10 mouse cellular contexts compared by ENCODE assay signal in the genomic region with DNA sequence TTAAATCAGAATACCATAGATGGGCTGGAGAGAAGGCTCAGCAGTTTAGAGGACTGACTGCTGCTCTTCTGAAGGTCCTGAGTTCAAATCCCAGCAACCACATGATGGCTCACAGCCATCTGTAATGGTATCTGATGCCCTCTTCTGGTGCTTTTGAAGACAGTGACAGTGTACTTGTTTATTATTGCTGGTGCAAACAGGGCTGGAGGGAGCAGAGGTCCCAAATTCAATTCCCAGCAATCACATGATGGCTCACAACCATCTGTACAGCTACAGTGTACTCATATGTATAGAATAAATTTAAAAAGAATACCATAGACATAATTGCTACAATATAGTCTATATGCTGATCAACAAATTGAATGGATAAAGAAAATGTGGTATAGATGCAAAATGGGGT. TPM values are rescaled to one million over a fixed set of nuclear protein-coding genes. Genes with fewer than 3 reads are reported as not detected.
DNase-seq lines count a peak whose midpoint lies in the region; ATAC-seq and TF ChIP-seq lines count a peak whose summit lies in the region.
"Had no signal": no experiment of that assay in that cellular context is flagged by ENCODE, and none has a peak within 500 bp of the region (broad histone marks: within the 10 kb centered on the region; RNA-seq: fewer than 3 reads in every experiment).

No protein-coding gene starts in this region.

- no peak for ATAC-seq in intestine, postnatal 0 days
- no peak for ATAC-seq in intestine, embryonic 16.5 days
- ATAC-seq in neural tube, embryonic 14.5 days (ENCODE audit: low read depth), result no peak
- no peak for ATAC-seq in neural tube, embryonic 15.5 days (ENCODE audit: low FRiP score)
- ATAC-seq in limb, embryonic 15.5 days (ENCODE audit: insufficient number of reproducible peaks, low FRiP score, low TSS enrichment, low read depth), result no peak

- no peaks in the 10 kb centered on the region for H3K36me3 ChIP-seq in intestine, postnatal 0 days (ENCODE audit: control insufficient read depth, insufficient read depth)
- H3K36me3 ChIP-seq in intestine, embryonic 16.5 days (ENCODE audit: control insufficient read depth, insufficient read depth, low read length), result no peaks in the 10 kb centered on the region
- no peaks in the 10 kb centered on the region for H3K36me3 ChIP-seq in neural tube, embryonic 14.5 days (ENCODE audit: control insufficient read depth, insufficient read depth, low read length)
- no peaks in the 10 kb centered on the region for H3K36me3 ChIP-seq in neural tube, embryonic 15.5 days
- no peaks in the 10 kb centered on the region for H3K36me3 ChIP-seq in limb, embryonic 15.5 days
- H3K36me3 ChIP-seq: midbrain, embryonic 12.5 days; neural tube, embryonic 12.5 days had no signal

- H3K9me3 ChIP-seq in intestine, postnatal 0 days (ENCODE audit: control insufficient read depth), result no peaks in the 10 kb centered on the region
- H3K9me3 ChIP-seq in intestine, embryonic 16.5 days (ENCODE audit: control insufficient read depth, low read length), result no peaks in the 10 kb centered on the region
- H3K9me3 ChIP-seq in neural tube, embryonic 14.5 days (ENCODE audit: control insufficient read depth, low read length), result no peaks in the 10 kb centered on the region
- H3K9me3 ChIP-seq in neural tube, embryonic 15.5 days (replicated peaks), result no peaks in the 10 kb centered on the region
- H3K9me3 ChIP-seq in limb, embryonic 15.5 days, result no peaks in the 10 kb centered on the region
- H3K9me3 ChIP-seq: midbrain, embryonic 12.5 days; neural tube, embryonic 12.5 days had no signal

- DNase-seq in retina, embryonic 14.5 days (ENCODE audit: low spot score), result no peak
- DNase-seq in kidney, postnatal 10 days, result no peak

- no peak overlapping the region; the same call in 1 of the 2 replicates for H3K4me2 ChIP-seq in intestine, postnatal 0 days (replicated peaks; ENCODE audit: low read depth)
- no peak overlapping the region for H3K4me2 ChIP-seq in intestine, embryonic 16.5 days (ENCODE audit: low read depth, low read length)
- H3K4me2 ChIP-seq in neural tube, embryonic 14.5 days (ENCODE audit: low read depth, low read length), result no peak overlapping the region
- H3K4me2 ChIP-seq in neural tube, embryonic 15.5 days, result no peak overlapping the region; the same call in 1 of the 2 replicates
- H3K4me2 ChIP-seq in limb, embryonic 15.5 days, result peak overlapping the region; percentile 66; the same call in 1 of the 2 replicates

- no peaks in the 10 kb centered on the region for H3K27me3 ChIP-seq in intestine, postnatal 0 days (replicated peaks; ENCODE audit: control insufficient read depth, insufficient read depth, low read length)
- H3K27me3 ChIP-seq in intestine, embryonic 16.5 days (replicated peaks; ENCODE audit: control insufficient read depth, insufficient read depth, low read length), result no peaks in the 10 kb centered on the region
- H3K27me3 ChIP-seq in neural tube, embryonic 14.5 days (ENCODE audit: control insufficient read depth, insufficient read depth, low read length), result no peaks in the 10 kb centered on the region
- H3K27me3 ChIP-seq in neural tube, embryonic 15.5 days (replicated peaks), result no peaks in the 10 kb centered on the region
- no peaks in the 10 kb centered on the region for H3K27me3 ChIP-seq in limb, embryonic 15.5 days
- H3K27me3 ChIP-seq: midbrain, embryonic 12.5 days; neural tube, embryonic 12.5 days had no signal

- H3K4me1 ChIP-seq in intestine, postnatal 0 days (replicated peaks; ENCODE audit: control insufficient read depth, insufficient read depth, low read length), result no peaks in the 10 kb centered on the region
- H3K4me1 ChIP-seq in intestine, embryonic 16.5 days (ENCODE audit: control insufficient read depth, insufficient read depth, low read length), result 0 out of 2 replicates have a peak, but pooled peaks cover under 1% of the 10 kb centered on the region
- 0 out of 2 replicates have a peak, but pooled peaks cover 3% of the 10 kb centered on the region for H3K4me1 ChIP-seq in neural tube, embryonic 14.5 days (ENCODE audit: control insufficient read depth, insufficient read depth, low read length)
- H3K4me1 ChIP-seq in neural tube, embryonic 15.5 days, result peaks cover 17% of the 10 kb centered on the region
- peaks cover 8% of the 10 kb centered on the region; the same call in 1 of the 2 replicates for H3K4me1 ChIP-seq in limb, embryonic 15.5 days
- H3K4me1 ChIP-seq: neural tube, embryonic 12.5 days had no signal

- no peak overlapping the region for H3K4me3 ChIP-seq in intestine, postnatal 0 days (ENCODE audit: low read depth, low read length)
- H3K4me3 ChIP-seq in intestine, embryonic 16.5 days (ENCODE audit: low read length), result no peak overlapping the region
- H3K4me3 ChIP-seq in neural tube, embryonic 14.5 days (ENCODE audit: low read depth, low read length), result no peak overlapping the region
- no peak overlapping the region for H3K4me3 ChIP-seq in neural tube, embryonic 15.5 days (replicated peaks)
- no peak overlapping the region for H3K4me3 ChIP-seq in limb, embryonic 15.5 days

- peak; percentile 25; the same call in 1 of the 2 replicates for TF ChIP-seq CTCF in intestine, postnatal 0 days (IDR thresholded peaks at IDR 0.05; ENCODE audit: low read depth)

- H3K27ac ChIP-seq in intestine, postnatal 0 days (ENCODE audit: low read depth, low read length), result no peak overlapping the region
- H3K27ac ChIP-seq in intestine, embryonic 16.5 days (ENCODE audit: low read length), result no peak overlapping the region
- peak overlapping the region; percentile 74; the same call in 1 of the 2 replicates for H3K27ac ChIP-seq in neural tube, embryonic 14.5 days (ENCODE audit: low read depth, low read length)
- H3K27ac ChIP-seq in neural tube, embryonic 15.5 days (replicated peaks), result no peak overlapping the region
- no peak overlapping the region for H3K27ac ChIP-seq in limb, embryonic 15.5 days
- H3K27ac ChIP-seq: neural tube, embryonic 12.5 days had no signal

- H3K9ac ChIP-seq in intestine, postnatal 0 days (ENCODE audit: low read depth, low read length), result no peak overlapping the region
- no peak overlapping the region for H3K9ac ChIP-seq in intestine, embryonic 16.5 days (ENCODE audit: low read depth, low read length)
- no peak overlapping the region for H3K9ac ChIP-seq in neural tube, embryonic 14.5 days (replicated peaks; ENCODE audit: low read depth, low read length)
- H3K9ac ChIP-seq in neural tube, embryonic 15.5 days (replicated peaks), result no peak overlapping the region
- H3K9ac ChIP-seq in limb, embryonic 15.5 days, result no peak overlapping the region

RNA-seq across cellular contexts. Expression of a gene that starts 42.6 kb away (rescaled TPM):
- polyA plus RNA-seq in intestine, postnatal 0 days (2015; fragmentation: Nextera tagmentation; extraction: Ambion mirVana), result 1.3 and 1.8 TPM in 2 replicates
- polyA plus RNA-seq in intestine, embryonic 16.5 days (2015; fragmentation: Nextera tagmentation; extraction: Ambion mirVana), result 0.53 and 0.70 TPM in 2 replicates
- 0.51 and 0.64 TPM in 2 replicates for polyA plus RNA-seq in neural tube, embryonic 14.5 days (2014; fragmentation: Nextera tagmentation; extraction: Ambion mirVana)
- 0.86 and 0.92 TPM in 2 replicates for polyA plus RNA-seq in neural tube, embryonic 15.5 days (2015; fragmentation: Nextera tagmentation; extraction: Ambion mirVana)
- 0.82 and 2.1 TPM in 2 replicates for polyA plus RNA-seq in limb, embryonic 15.5 days (2015; fragmentation: Nextera tagmentation; extraction: Ambion mirVana)
- polyA plus RNA-seq: stomach, embryonic 14.5 days had no signal

RNA-seq across cellular contexts. Expression of a gene that starts 42.7 kb away (rescaled TPM):
- 1.9 and 2.0 TPM in 2 replicates for polyA plus RNA-seq in intestine, postnatal 0 days (2015; fragmentation: Nextera tagmentation; extraction: Ambion mirVana)
- 4.7 and 5.3 TPM in 2 replicates for polyA plus RNA-seq in intestine, embryonic 16.5 days (2015; fragmentation: Nextera tagmentation; extraction: Ambion mirVana)
- 4.9 and 6.0 TPM in 2 replicates for polyA plus RNA-seq in neural tube, embryonic 14.5 days (2014; fragmentation: Nextera tagmentation; extraction: Ambion mirVana)
- 4.0 and 5.7 TPM in 2 replicates for polyA plus RNA-seq in neural tube, embryonic 15.5 days (2015; fragmentation: Nextera tagmentation; extraction: Ambion mirVana)
- polyA plus RNA-seq in limb, embryonic 15.5 days (2015; fragmentation: Nextera tagmentation; extraction: Ambion mirVana), result 7.6 and 7.8 TPM in 2 replicates
